Mouse (Mus musculus) spleen, adult 2 months (tissue): ENCODE results near the gene Vwa8. TPM values are rescaled to one million over a fixed set of nuclear protein-coding genes. Genes with fewer than 3 reads are reported as not detected.

ENCODE experiments used
- DNase-seq, 2 experiments: peaks; one replicate each; pipeline versions ENCODE4 v3.0.0 to v3.0.0-alpha.2; 2012 to 2021; ENCODE audit warnings: low spot score in 2 of 2, low read depth in 1 of 2
- H3K27ac ChIP-seq: fragments of 200-500 bp; 2 replicates; pipeline ENCODE4 v1.5.1; 2012; ENCODE audit warnings: low read length, inconsistent platforms; ENCODE audit not compliant: insufficient read depth
- H3K27me3 ChIP-seq: fragments of 200-500 bp; 2 replicates; pipeline ENCODE4 v1.6.1; 2012; ENCODE audit warnings: mild to moderate bottlenecking, moderate library complexity, low read length, inconsistent platforms; ENCODE audit not compliant: control insufficient read depth, insufficient read depth
- H3K36me3 ChIP-seq: fragments of 200-500 bp; 2 replicates; pipeline ENCODE4 v1.6.1; 2012; ENCODE audit warnings: mild to moderate bottlenecking, low read length, inconsistent platforms; ENCODE audit not compliant: control insufficient read depth, insufficient read depth
- H3K4me1 ChIP-seq: fragments of 200-500 bp; 2 replicates; pipeline ENCODE4 v1.6.1; 2011; ENCODE audit warnings: inconsistent platforms; ENCODE audit not compliant: control insufficient read depth, insufficient read depth, insufficient read length
- H3K4me3 ChIP-seq: fragments of 200-500 bp; 2 replicates; pipeline ENCODE4 v1.5.1; 2011; ENCODE audit warnings: mild to moderate bottlenecking, inconsistent platforms; ENCODE audit not compliant: insufficient read depth, insufficient read length; ENCODE audit errors: extremely low read depth
- CTCF ChIP-seq: fragments of 200-500 bp; IDR thresholded peaks from 2 replicates; pipeline ENCODE4 v1.5.1; 2011; ENCODE audit warnings: mild to moderate bottlenecking, inconsistent platforms; ENCODE audit not compliant: insufficient read depth, insufficient read length, insufficient replicate concordance; ENCODE audit errors: extremely low read depth
- POLR2A ChIP-seq: fragments of 200-500 bp; IDR thresholded peaks from 2 replicates; pipeline ENCODE4 v1.6.1; 2011; ENCODE audit warnings: low read depth, low read length, inconsistent platforms
- WGBS: fragments of 180-500 bp; shearing (Covaris S2); methylation state at CpG from one replicate; pipeline ENCODE4 v1.1.7; 2018; 5-methylcytosine and 5-hydroxymethylcytosine counted together
- polyA plus RNA-seq: library from polyadenylated mRNA; depleted of rRNA; stranded (reverse); fragments of >200 nt; gene quantifications from 2 replicates; pipeline ENCODE4 v1.2.3, GENCODE M21; 2012

Vwa8 gene
- polyA plus RNA-seq, 1 experiment, result 4.9 TPM

- WGBS, result 82% methylated on average over 7 of the region's 7 CpGs
- peaks cover 2% of the 10 kb centered on the region; the same call in 1 of the 2 replicates for H3K4me1 ChIP-seq
- no peak overlapping the region for H3K27ac ChIP-seq
- no peak overlapping the region for H3K4me3 ChIP-seq
- H3K36me3 ChIP-seq, result no peaks in the 10 kb centered on the region
- H3K27me3 ChIP-seq, result no peaks in the 10 kb centered on the region
- TF ChIP-seq CTCF (no peak), POLR2A (no peak)
- DNase-seq, result no peak
These were observed 269.6 kb downstream of the Vwa8 start for GRCm38 (mm10) chr14:79118457-79118856.

GRCm38 (mm10) chr14:79119354-79119753 is 270.5 kb downstream of the Vwa8 start:
- WGBS, result 65% methylated on average over 9 of the region's 9 CpGs
- no peak for TF ChIP-seq CTCF
- TF ChIP-seq POLR2A, result no peak
- no peak overlapping the region for H3K27ac ChIP-seq
- H3K27me3 ChIP-seq, result no peaks in the 10 kb centered on the region
- H3K4me1 ChIP-seq, result peaks cover 2% of the 10 kb centered on the region; the same call in 1 of the 2 replicates
- H3K4me3 ChIP-seq, result no peak overlapping the region
- no peak for DNase-seq
- H3K36me3 ChIP-seq, result no peaks in the 10 kb centered on the region

GRCm38 (mm10) chr14:79120681-79121080 is 271.8 kb downstream of the Vwa8 start:
- H3K4me3 ChIP-seq, result no peak overlapping the region
- H3K27me3 ChIP-seq, result no peaks in the 10 kb centered on the region
- no peak for DNase-seq
- WGBS, result 77% methylated on average over 11 of the region's 11 CpGs
- H3K4me1 ChIP-seq, result peaks cover 2% of the 10 kb centered on the region; the same call in 1 of the 2 replicates
- H3K27ac ChIP-seq, result no peak overlapping the region
- TF ChIP-seq POLR2A (no peak), CTCF (no peak)
- no peaks in the 10 kb centered on the region for H3K36me3 ChIP-seq

- Histone ChIP-seq H3K4me3 (no peak overlapping the region), H3K4me1 (peaks cover 4% of the 10 kb centered on the region; the same call in 1 of the 2 replicates), H3K27me3 (no peaks in the 10 kb centered on the region), H3K27ac (no peak overlapping the region), H3K36me3 (no peaks in the 10 kb centered on the region)
- peak in 1 of 2 experiments; percentile 21 for DNase-seq
- TF ChIP-seq POLR2A, result no peak
- TF ChIP-seq CTCF, result no peak
- 12% methylated on average over 8 of the region's 8 CpGs for whole genome bisulfite sequencing
These were observed 274.6 kb downstream of the Vwa8 start for GRCm38 (mm10) chr14:79123466-79123865.

GRCm38 (mm10) chr14:79124643-79125042 is 275.8 kb downstream of the Vwa8 start:
- Histone ChIP-seq H3K27ac (no peak overlapping the region), H3K4me3 (no peak overlapping the region), H3K36me3 (no peaks in the 10 kb centered on the region), H3K4me1 (peaks cover 4% of the 10 kb centered on the region; the same call in 1 of the 2 replicates), H3K27me3 (no peaks in the 10 kb centered on the region)
- WGBS, result 58% methylated on average over 5 of the region's 5 CpGs
- peak; percentile 14; the same call in 1 of the 2 replicates for TF ChIP-seq CTCF
- TF ChIP-seq POLR2A, result no peak
- peak; percentile 22 to 30 for DNase-seq

GRCm38 (mm10) chr14:79126176-79126575 is 277.3 kb downstream of the Vwa8 start:
- TF ChIP-seq CTCF (no peak), POLR2A (no peak)
- 57% methylated on average over 5 of the region's 5 CpGs for WGBS
- Histone ChIP-seq H3K4me3 (no peak overlapping the region), H3K36me3 (no peaks in the 10 kb centered on the region), H3K4me1 (peaks cover 4% of the 10 kb centered on the region; the same call in 1 of the 2 replicates), H3K27ac (no peak overlapping the region), H3K27me3 (no peaks in the 10 kb centered on the region)
- DNase-seq, result no peak

- H3K4me3 ChIP-seq, result no peak overlapping the region
- DNase-seq, result no peak
- 92% methylated on average over 7 of the region's 7 CpGs for WGBS
- H3K4me1 ChIP-seq, result no peaks in the 10 kb centered on the region
- no peak overlapping the region for H3K27ac ChIP-seq
- H3K36me3 ChIP-seq, result no peaks in the 10 kb centered on the region
- no peaks in the 10 kb centered on the region for H3K27me3 ChIP-seq
- no peak for TF ChIP-seq CTCF
- no peak for TF ChIP-seq POLR2A
These were observed 286.1 kb downstream of the Vwa8 start for GRCm38 (mm10) chr14:79134891-79135334.
